Mouse (Mus musculus): ENCODE measurements around the gene Lexm.

GRCm38 (mm10) chr4:106564161-106564560, 52.9 kb downstream of the Lexm start:
- TF ChIP-seq GATA1 (IDR thresholded peaks at IDR 0.05; ENCODE audit: low read length) (no peak), TAL1 (IDR thresholded peaks at IDR 0.05; ENCODE audit: low read length) (no peak)

Measured in erythroblast, embryonic 14.5 days (primary cell).